Comparison of ENCODE assay signal across 17 mouse cellular contexts in the genomic region with DNA sequence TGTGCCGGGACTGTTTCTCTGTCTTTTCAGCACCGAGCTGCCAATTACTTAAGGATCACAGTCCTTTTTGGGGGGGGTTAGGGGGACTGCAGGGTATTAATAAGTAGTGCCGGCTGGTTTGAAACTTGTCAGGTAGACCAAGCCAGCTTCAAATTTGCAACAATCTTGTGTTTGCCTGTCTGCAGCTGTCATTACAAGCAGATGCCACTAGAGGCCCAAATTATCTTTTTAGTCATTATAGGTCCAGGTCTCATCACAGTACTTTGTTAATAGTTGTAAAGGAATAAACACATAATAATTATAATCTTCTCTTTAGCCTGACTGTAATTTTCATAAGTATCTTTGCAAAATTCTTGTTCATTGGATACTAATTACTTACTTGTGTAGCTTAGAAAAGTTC. TPM values are rescaled to one million over a fixed set of nuclear protein-coding genes. Genes with fewer than 3 reads are reported as not detected.
DNase-seq lines count a peak whose midpoint lies in the region; ATAC-seq and TF ChIP-seq lines count a peak whose summit lies in the region.
"Had no signal": no experiment of that assay in that cellular context is flagged by ENCODE, and none has a peak within 500 bp of the region (broad histone marks: within the 10 kb centered on the region; RNA-seq: fewer than 3 reads in every experiment).

No protein-coding gene starts in this region.

- no peaks in the 10 kb centered on the region for H3K27me3 ChIP-seq in forebrain, postnatal 0 days (ENCODE audit: insufficient read depth, low read length)
- no peaks in the 10 kb centered on the region for H3K27me3 ChIP-seq in forebrain, embryonic 15.5 days
- no peaks in the 10 kb centered on the region for H3K27me3 ChIP-seq in midbrain, postnatal 0 days (ENCODE audit: insufficient read depth, low read length)
- no peaks in the 10 kb centered on the region for H3K27me3 ChIP-seq in midbrain, embryonic 10.5 days (ENCODE audit: low read depth, poor library complexity, severe bottlenecking)
- no peaks in the 10 kb centered on the region for H3K27me3 ChIP-seq in midbrain, embryonic 16.5 days (ENCODE audit: control insufficient read depth, insufficient read depth, low read depth, low read length)
- H3K27me3 ChIP-seq: embryonic facial prominence, embryonic 13.5 days; hindbrain, embryonic 12.5 days; limb, embryonic 15.5 days; lung, embryonic 15.5 days; midbrain, embryonic 13.5 days had no signal

- no peak overlapping the region for H3K9ac ChIP-seq in forebrain, postnatal 0 days
- H3K9ac ChIP-seq in forebrain, embryonic 15.5 days (replicated peaks): no peak overlapping the region
- no peak overlapping the region for H3K9ac ChIP-seq in midbrain, postnatal 0 days (replicated peaks; ENCODE audit: low read length, poor library complexity, severe bottlenecking)
- no peak overlapping the region for H3K9ac ChIP-seq in midbrain, embryonic 16.5 days (ENCODE audit: low read depth, low read length)
- H3K9ac ChIP-seq: embryonic facial prominence, embryonic 13.5 days; hindbrain, embryonic 12.5 days; limb, embryonic 15.5 days; lung, embryonic 15.5 days; midbrain, embryonic 13.5 days had no signal

- intact Hi-C loops in heart, postnatal 10 days (cut with DNase I): no loop called here

- no peak overlapping the region for H3K4me3 ChIP-seq in forebrain, postnatal 0 days (ENCODE audit: low read depth, low read length)
- no peak overlapping the region for H3K4me3 ChIP-seq in forebrain, embryonic 15.5 days
- no peak overlapping the region for H3K4me3 ChIP-seq in layer of hippocampus, adult 2 months
- H3K4me3 ChIP-seq in midbrain, postnatal 0 days (ENCODE audit: low read depth, low read length): no peak overlapping the region
- H3K4me3 ChIP-seq in midbrain, embryonic 10.5 days: no peak overlapping the region
- H3K4me3 ChIP-seq in midbrain, embryonic 16.5 days (ENCODE audit: low read depth, low read length): no peak overlapping the region
- H3K4me3 ChIP-seq: embryonic facial prominence, embryonic 13.5 days; hindbrain, embryonic 12.5 days; limb, embryonic 15.5 days; lung, embryonic 15.5 days; midbrain, embryonic 13.5 days had no signal

- DNase-seq in forebrain, postnatal 0 days: no peak
- DNase-seq in layer of hippocampus, adult 2 months (ENCODE audit: low spot score in 2 of 2): no peak
- DNase-seq in layer of hippocampus, postnatal 36 days: no peak
- DNase-seq in midbrain, postnatal 0 days (ENCODE audit: low spot score): peak; percentile 35
- DNase-seq in midbrain, embryonic 10.5 days (ENCODE audit: low spot score): no peak
- DNase-seq in heart, postnatal 10 days: no peak
- DNase-seq: cerebellum, adult 8-10 months; heart, postnatal 14 days had no signal

- ATAC-seq in forebrain, postnatal 0 days: no peak
- no peak for ATAC-seq in forebrain, embryonic 15.5 days (replicated peaks)
- ATAC-seq in midbrain, postnatal 0 days (ENCODE audit: low FRiP score): no peak
- ATAC-seq in midbrain, embryonic 16.5 days: no peak
- ATAC-seq: midbrain, embryonic 13.5 days had no signal

- no peaks in the 10 kb centered on the region for H3K36me3 ChIP-seq in forebrain, postnatal 0 days (ENCODE audit: insufficient read depth)
- H3K36me3 ChIP-seq in forebrain, embryonic 15.5 days: no peaks in the 10 kb centered on the region
- no peaks in the 10 kb centered on the region for H3K36me3 ChIP-seq in midbrain, postnatal 0 days (ENCODE audit: insufficient read depth, low read length)
- H3K36me3 ChIP-seq in midbrain, embryonic 10.5 days: no peaks in the 10 kb centered on the region
- H3K36me3 ChIP-seq in midbrain, embryonic 16.5 days (ENCODE audit: control insufficient read depth, insufficient read depth, low read length): no peaks in the 10 kb centered on the region
- H3K36me3 ChIP-seq: embryonic facial prominence, embryonic 13.5 days; hindbrain, embryonic 12.5 days; limb, embryonic 15.5 days; lung, embryonic 15.5 days; midbrain, embryonic 13.5 days had no signal

- no peak overlapping the region for H3K4me2 ChIP-seq in forebrain, postnatal 0 days (ENCODE audit: low read depth)
- no peak overlapping the region for H3K4me2 ChIP-seq in forebrain, embryonic 15.5 days (replicated peaks)
- no peak overlapping the region for H3K4me2 ChIP-seq in midbrain, postnatal 0 days (ENCODE audit: low read depth, low read length, poor library complexity, severe bottlenecking)
- H3K4me2 ChIP-seq in midbrain, embryonic 16.5 days (ENCODE audit: low read length): no peak overlapping the region
- H3K4me2 ChIP-seq: embryonic facial prominence, embryonic 13.5 days; hindbrain, embryonic 12.5 days; limb, embryonic 15.5 days; lung, embryonic 15.5 days; midbrain, embryonic 13.5 days had no signal

- no peaks in the 10 kb centered on the region for H3K4me1 ChIP-seq in forebrain, postnatal 0 days (ENCODE audit: insufficient read depth)
- H3K4me1 ChIP-seq in forebrain, embryonic 15.5 days: no peaks in the 10 kb centered on the region
- H3K4me1 ChIP-seq in midbrain, postnatal 0 days (ENCODE audit: insufficient read depth, low read length): no peaks in the 10 kb centered on the region
- no peaks in the 10 kb centered on the region for H3K4me1 ChIP-seq in midbrain, embryonic 10.5 days
- H3K4me1 ChIP-seq in midbrain, embryonic 16.5 days (ENCODE audit: control insufficient read depth, insufficient read depth, low read length): no peaks in the 10 kb centered on the region
- H3K4me1 ChIP-seq: hindbrain, embryonic 12.5 days; lung, embryonic 15.5 days; midbrain, embryonic 13.5 days had no signal

- WGBS in forebrain, postnatal 0 days: 50% methylated on average over 3 of the region's 3 CpGs
- WGBS in forebrain, embryonic 15.5 days: 52% methylated on average over 3 of the region's 3 CpGs
- 47% methylated on average over 3 of the region's 3 CpGs for WGBS in midbrain, postnatal 0 days
- WGBS in midbrain, embryonic 10.5 days: 75% methylated on average over 3 of the region's 3 CpGs
- WGBS in midbrain, embryonic 16.5 days: 52% methylated on average over 3 of the region's 3 CpGs

- no peaks in the 10 kb centered on the region for H3K9me3 ChIP-seq in forebrain, postnatal 0 days (ENCODE audit: low read length)
- no peaks in the 10 kb centered on the region for H3K9me3 ChIP-seq in forebrain, embryonic 15.5 days
- H3K9me3 ChIP-seq in midbrain, postnatal 0 days (ENCODE audit: low read length): no peaks in the 10 kb centered on the region
- H3K9me3 ChIP-seq in midbrain, embryonic 10.5 days (replicated peaks): no peaks in the 10 kb centered on the region
- H3K9me3 ChIP-seq in midbrain, embryonic 16.5 days (replicated peaks; ENCODE audit: control insufficient read depth, low read length, poor library complexity, severe bottlenecking): no peaks in the 10 kb centered on the region
- H3K9me3 ChIP-seq: embryonic facial prominence, embryonic 13.5 days; hindbrain, embryonic 12.5 days; limb, embryonic 15.5 days; lung, embryonic 15.5 days; midbrain, embryonic 13.5 days had no signal

- TF ChIP-seq CTCF in forebrain, postnatal 0 days (IDR thresholded peaks at IDR 0.05; ENCODE audit: low read depth): peak; percentile 54
- TF ChIP-seq CTCF in layer of hippocampus, adult 2 months (conservative IDR thresholded peaks at IDR 0.05): peak; percentile 80
- peak; percentile 60 for TF ChIP-seq CTCF in midbrain, postnatal 0 days (IDR thresholded peaks at IDR 0.05)

- H3K27ac ChIP-seq in forebrain, postnatal 0 days (ENCODE audit: low read depth, low read length): no peak overlapping the region
- no peak overlapping the region for H3K27ac ChIP-seq in forebrain, embryonic 15.5 days (replicated peaks)
- H3K27ac ChIP-seq in layer of hippocampus, adult 2 months: no peak overlapping the region
- no peak overlapping the region for H3K27ac ChIP-seq in midbrain, postnatal 0 days (ENCODE audit: low read depth, low read length)
- no peak overlapping the region for H3K27ac ChIP-seq in midbrain, embryonic 10.5 days (replicated peaks)
- no peak overlapping the region for H3K27ac ChIP-seq in midbrain, embryonic 16.5 days (ENCODE audit: low read length)
- H3K27ac ChIP-seq: embryonic facial prominence, embryonic 13.5 days; hindbrain, embryonic 12.5 days; limb, embryonic 15.5 days; lung, embryonic 15.5 days; midbrain, embryonic 13.5 days had no signal

RNA-seq across cellular contexts. Expression of a gene that starts 14.7 kb away (rescaled TPM):
- 4.3 and 5.2 TPM in 2 replicates for total RNA-seq in forebrain, postnatal 0 days (2014; rRNA removed)
- polyA plus RNA-seq in forebrain, postnatal 0 days (2015; fragmentation: Nextera tagmentation; extraction: Ambion mirVana): 1.8 and 3.1 TPM in 2 replicates
- 2.2 and 3.0 TPM in 2 replicates for polyA plus RNA-seq in forebrain, embryonic 15.5 days (2015; fragmentation: Nextera tagmentation; extraction: Ambion mirVana)
- total RNA-seq in layer of hippocampus, adult 2 months (2021): 10 to 100 TPM; 12.6 to 14.6 TPM
- 10 to 100 TPM; 11.0 to 14.5 TPM for total RNA-seq in layer of hippocampus, postnatal 36 days (2021)
- 4.7 and 6.9 TPM in 2 replicates for total RNA-seq in midbrain, postnatal 0 days (2014; rRNA removed)
- polyA plus RNA-seq in midbrain, postnatal 0 days (2015; fragmentation: Nextera tagmentation; extraction: Ambion mirVana): 2.9 and 3.1 TPM in 2 replicates
- 0.26 and 0.57 TPM in 2 replicates for polyA plus RNA-seq in midbrain, embryonic 10.5 days (2016; fragmentation: Nextera tagmentation; extraction: Ambion mirVana)
- under 1 TPM; 0.07 TPM for total RNA-seq in heart, postnatal 10 days (2021)
- polyA plus RNA-seq in midbrain, embryonic 16.5 days (2015; fragmentation: Nextera tagmentation; extraction: Ambion mirVana): 2.6 and 2.9 TPM in 2 replicates
- total RNA-seq: gastrocnemius, adult 8-10 months; neutrophil, adult 5-6 weeks had no signal
